Mouse (Mus musculus): ENCODE results near the gene Dlgap1.

Gene Dlgap1

DNA sequence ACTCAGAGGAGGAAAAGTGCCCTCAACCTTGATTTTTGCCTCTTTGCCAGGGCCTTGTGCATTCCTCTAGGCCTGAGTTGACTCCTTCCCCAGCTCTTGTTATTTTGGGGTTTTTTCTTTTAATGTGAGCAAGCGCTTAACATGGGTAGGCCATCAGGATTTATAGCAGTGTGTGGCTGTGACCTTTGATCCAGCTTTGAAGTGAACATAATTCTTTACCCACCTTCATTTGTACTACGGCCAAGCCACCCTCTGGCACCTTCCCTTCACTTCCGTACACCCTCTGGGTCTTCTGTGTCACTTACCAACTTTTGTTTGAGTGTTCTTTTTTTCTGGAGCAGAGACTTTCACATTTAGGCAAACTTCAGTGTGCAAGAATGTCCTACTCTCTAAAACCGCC is 874.4 kb downstream of the Dlgap1 start:
- 94% methylated on average over 4 of the region's 4 CpGs for WGBS

- WGBS, result 37% methylated on average over 10 of the region's 10 CpGs
Measured at GRCm38 (mm10) chr17:70844971-70845370, 876.1 kb downstream of the Dlgap1 start.

GRCm38 (mm10) chr17:70845543-70845942 is 876.7 kb downstream of the Dlgap1 start:
- WGBS, result 92% methylated on average over 2 of the region's 2 CpGs

DNA sequence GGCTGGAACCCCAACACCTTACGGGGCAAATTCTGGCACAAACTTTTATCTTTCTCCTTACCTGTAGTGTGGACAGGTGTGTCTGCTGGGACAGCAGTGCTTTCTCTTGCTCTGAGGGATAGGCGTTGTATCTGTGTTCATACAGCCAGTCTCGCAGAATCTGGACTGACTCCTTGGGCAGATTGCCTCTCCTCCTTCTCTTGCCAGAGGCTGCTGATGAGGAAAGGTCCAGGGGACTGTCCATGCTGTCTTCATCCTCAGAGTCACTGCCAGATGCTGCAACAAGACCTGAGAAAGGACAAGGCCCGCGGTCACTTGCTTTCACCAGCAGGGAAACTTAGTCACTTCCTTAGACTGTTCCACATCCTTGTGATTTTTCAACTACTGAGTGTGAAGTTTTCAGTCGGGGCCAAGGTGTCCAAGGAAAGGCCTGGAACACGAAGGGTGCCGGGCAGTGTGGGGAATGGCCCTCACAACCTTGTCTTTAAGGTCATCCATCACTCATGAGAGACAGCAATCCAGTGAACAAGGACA is 877.3 kb downstream of the Dlgap1 start:
- WGBS, result 82% methylated on average over 8 of the region's 8 CpGs

- WGBS, result 14% methylated on average over 4 of the region's 4 CpGs
Measured at GRCm38 (mm10) chr17:70847086-70847485, 878.2 kb downstream of the Dlgap1 start.

DNA sequence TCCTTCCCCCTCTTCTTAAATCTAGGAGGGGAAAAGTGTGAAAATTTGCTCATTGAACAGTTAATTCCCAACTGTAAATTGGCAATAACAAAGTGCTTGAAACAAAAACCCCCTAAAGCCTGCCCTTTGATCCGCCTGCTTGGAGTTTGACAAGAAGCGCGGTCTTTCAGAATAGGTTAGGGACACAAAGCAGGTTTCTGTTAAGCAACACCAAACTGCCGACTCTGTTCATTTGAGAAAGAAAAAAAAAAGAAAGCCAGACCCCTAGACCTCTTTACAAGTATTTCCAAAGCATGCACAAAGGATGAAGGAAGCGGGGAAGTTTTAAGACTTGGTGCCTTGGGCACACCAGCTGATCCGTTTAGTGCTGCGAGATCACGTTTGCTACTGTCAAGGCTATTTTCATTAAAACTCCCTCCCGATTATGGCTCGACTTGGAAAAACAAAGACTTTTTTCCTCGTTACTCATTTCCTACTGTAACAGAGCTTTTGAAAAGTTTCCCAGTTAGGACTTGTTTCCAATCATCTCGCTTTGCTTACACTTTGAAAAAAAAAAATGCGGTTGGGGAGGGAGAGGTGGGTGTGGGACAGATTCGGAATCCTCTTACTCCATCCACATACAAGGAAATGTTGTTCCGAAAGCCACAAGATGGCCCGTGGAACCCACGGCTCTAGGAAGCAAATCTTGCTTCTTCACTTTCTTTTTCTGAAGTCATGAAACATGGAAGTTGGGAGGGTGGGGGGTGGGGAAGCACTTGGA is 879.1 kb downstream of the Dlgap1 start:
- 6% methylated on average over 17 of the region's 17 CpGs for WGBS

GRCm38 (mm10) chr17:70848511-70849398 is 879.9 kb downstream of the Dlgap1 start:
- 2% methylated on average over 23 of the region's 23 CpGs for WGBS

DNA sequence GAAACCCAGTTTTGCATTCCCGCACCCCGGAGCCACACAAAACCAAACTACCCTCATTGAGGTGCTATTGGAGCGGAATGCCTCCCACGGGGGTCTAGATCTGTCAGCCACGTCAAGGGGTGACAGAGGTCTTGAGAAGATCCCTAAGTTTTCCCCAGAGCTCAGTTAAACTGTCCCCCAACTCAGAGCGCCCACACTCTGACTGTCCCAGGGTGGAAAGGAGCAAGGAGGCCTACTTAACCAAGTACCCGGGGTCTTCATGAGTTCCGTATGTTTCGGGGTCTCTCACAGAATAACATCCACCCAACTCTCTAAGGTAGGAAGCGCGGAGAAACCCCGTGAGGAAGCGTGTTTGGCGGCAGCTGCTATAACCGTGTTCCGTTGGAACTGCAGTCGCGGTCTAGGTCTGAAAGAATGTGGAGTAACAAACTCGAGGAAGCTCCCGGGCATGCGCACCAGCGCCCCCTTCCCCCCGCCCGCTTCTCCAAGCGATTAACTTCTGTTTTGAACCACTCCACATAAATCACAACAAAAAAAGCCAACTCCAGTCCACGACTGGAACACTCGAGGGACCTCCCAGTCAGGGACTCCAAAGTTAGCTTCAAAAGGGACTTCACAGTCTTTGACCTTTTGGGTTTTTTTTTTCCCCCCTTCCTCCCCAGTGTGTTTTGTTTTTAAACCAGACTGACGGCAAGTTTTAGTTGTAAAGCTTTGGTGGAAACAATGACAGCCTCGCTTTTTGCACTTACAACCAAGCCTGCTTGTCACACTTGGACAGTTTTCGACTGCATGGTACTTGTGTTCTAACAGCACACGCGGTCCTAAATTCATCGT is 880.7 kb downstream of the Dlgap1 start:
- 2% methylated on average over 33 of the region's 33 CpGs for WGBS

DNA sequence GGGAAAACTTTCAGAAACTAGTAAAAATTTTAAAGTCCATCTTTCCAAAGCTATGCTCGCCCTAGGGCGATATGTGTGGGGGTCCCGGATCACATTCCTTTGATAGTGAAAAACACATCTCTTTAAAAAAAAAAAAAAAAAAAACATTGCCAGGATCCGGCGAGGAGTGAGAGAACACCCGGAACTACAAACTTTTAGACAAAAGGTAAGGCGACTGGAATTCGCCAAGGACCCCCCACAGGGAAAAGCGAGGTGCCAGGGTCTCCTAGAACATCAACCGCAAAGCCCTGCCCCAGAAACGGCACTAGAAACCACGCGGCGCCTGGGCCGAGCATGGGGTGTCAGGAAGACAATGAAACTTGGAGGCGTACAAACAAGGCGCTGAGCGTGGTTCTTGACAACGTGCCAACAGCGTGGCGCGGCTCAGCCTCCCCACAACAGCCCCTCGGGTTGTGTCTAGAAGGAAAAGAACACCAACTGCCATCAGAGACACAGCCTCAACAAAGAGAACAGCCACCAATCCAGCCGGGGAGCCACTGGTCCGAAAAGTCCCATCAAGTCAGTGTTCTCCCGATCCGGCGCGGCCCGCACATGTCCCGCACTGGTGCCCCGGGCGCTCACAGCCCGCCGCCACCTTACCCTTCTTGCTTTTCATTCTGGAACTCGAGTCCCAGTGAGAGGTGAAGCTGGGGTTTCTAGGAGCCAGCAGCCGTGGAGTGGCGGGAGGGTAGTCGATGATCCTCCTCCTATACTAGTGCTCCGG is 881.5 kb downstream of the Dlgap1 start:
- under 1% methylated on average over 40 of the region's 40 CpGs for WGBS

DNA sequence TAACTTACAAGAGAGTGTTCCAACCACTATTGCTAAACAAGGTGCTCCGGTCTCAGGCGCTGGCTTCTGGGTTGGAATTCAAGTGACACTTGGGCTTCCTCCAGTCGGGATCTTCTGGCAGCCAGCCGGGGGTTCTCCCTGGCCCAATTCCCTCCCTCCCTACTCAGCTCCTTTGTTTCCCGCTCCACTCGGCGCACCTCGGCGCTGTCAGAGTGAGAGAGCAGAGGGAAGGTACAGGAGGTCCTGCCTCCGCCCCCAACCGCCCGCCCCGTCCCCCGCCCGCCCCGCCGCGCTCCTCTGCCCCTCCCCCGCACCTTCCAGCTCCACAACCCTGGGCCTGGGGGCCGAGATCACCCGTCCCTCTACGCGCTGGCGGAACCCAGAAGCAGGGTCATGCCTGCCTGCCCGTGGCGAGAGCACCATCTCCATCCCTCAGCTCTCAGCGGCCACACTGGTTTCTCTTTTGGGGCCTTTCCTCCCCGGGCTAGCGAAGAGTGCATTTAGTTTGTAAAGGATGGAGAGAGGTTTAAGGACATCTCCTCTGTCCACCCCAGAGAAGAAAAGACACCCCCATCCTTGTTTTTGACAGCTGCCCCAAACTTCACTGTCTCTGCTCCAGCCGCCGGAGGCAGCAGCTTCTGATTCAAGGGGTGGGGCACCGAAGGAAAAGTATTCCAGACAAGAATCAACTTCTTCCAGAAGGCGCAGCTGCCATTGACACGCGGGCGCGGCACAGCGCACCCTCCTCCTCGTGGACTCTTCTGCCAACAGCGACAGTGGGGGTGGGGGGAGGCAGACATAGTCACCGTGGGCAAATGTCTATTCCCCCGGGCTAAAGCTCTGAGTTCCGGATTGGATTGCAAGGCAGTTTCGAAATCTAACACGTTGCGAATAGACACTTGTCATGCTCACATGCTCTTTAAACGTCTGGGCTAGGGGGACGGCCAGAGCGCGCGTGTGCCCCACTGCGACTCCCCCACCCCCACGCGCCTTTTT is 882.4 kb downstream of the Dlgap1 start:
- WGBS, result under 1% methylated on average over 54 of the region's 54 CpGs

DNA sequence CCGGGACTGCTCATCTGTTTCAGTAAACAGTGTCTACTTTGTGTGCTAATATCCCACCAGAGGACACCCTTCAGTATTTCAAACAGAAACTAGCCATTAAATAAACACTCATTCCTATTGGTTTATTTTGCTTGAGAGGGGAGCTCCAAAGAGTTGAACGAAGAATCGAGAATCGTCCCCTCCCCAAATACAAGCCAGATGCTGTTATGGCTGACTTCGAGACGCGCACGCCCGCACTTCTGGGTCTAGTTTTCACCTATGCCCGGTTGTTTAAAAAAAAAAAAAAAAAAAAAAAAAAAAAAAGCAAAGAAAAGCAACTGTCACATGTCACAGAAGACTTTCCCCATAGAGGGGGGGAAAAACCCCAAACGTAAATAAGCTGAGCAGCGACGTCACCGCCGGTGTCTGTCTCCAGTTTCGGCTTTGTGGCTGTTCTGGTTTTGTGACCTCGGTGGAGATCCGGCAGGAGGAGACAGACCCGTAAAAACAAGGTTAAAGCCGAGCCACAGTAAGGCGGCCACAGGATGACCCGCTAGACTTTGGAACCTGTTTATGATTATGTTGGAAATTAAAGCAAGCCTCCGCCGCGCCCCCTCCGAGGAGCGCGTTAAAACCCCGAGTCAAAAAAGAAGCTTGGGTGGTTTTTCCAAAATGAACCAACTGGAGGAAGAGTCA is 883.3 kb downstream of the Dlgap1 start:
- 1% methylated on average over 29 of the region's 29 CpGs for WGBS

DNA sequence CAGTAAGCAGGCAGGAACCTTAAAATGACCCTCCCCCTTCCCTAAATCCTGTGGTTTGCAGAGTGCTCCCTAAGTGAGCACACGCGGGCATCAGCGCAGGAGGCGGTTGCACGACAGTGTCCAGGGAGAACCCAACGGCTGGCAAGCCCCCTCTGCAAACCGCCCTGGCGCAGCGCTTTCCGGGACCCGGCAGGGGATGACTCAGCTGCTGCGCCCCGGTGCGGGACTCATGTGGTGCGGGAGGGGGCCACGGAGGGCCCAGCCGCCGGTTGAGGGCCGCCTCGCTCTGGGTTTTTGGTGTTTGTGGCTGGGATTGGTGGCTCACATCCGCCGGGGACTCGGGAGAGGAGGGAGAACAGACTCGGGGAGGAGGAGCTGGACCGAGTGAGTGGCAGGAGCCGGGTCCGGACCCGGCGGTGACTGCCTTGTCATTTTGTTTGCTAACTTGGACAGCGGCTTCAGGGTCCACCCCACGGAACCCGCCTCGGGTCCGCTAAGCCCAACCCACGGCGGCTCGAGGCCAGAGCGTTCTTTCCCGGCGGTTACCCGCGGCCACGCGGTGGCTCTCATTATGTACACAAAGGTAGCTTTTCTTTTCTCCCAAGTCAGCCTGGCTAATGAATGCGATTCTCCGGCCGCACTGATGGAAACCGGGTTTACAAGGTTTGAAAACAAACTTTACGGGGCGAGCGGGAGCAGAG is 884.0 kb downstream of the Dlgap1 start:
- under 1% methylated on average over 51 of the region's 51 CpGs for WGBS

GRCm38 (mm10) chr17:70853436-70853905 is 884.6 kb downstream of the Dlgap1 start, which contains the start of gene Tgif1:
Gene Tgif1 (minus strand): TSS chr17:70853546.
- WGBS, result 13% methylated on average over 29 of the region's 29 CpGs

DNA sequence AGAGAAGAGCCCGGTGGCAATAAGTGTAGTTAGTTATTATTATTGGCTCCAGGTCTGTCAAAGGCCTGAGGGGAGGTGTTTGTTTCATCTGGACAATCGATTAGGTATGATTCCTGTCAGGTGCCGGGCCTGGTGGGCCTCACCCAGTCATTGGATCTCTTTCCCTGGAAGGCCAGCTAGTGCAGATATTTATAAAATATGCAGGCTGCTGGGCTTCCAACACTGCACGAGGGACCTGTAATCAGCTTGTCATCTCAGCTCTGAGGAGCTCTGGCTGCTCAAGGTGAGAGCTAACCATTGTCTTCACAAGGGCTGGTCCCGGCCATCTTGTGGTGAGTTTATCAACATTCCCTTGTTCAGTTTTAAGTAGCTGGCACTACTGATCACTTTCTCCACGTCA is 885.1 kb downstream of the Dlgap1 start:
- 68% methylated on average over 6 of the region's 6 CpGs for WGBS

DNA sequence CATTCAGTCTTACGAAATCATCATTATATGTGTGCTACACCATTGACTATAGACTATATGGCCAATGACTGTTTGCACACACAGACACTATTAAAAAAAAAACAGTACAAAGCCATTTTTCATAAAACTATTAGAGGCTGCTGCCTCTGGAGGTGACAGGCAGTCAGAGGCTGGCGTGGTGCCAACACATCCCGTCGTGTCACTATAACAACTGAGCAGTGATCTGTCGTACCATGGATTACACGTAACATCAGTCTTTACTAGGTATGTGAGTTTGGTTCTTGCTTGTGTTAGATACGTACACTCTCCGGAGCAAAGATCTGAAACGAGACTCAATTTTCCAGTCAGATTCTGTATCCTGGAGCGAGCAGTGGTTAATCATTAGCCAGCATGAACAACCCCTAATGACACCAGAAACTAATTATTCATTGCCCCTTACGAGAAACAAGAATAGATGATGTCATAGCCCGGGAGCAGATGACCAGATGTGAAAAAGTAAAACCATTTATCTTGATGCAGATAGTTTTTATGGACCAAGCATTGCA is 888.1 kb downstream of the Dlgap1 start:
- WGBS, result 48% methylated on average over 12 of the region's 12 CpGs

- 94% methylated on average over 4 of the region's 4 CpGs for WGBS
Measured at GRCm38 (mm10) chr17:70858814-70859213, 889.9 kb downstream of the Dlgap1 start.

DNA sequence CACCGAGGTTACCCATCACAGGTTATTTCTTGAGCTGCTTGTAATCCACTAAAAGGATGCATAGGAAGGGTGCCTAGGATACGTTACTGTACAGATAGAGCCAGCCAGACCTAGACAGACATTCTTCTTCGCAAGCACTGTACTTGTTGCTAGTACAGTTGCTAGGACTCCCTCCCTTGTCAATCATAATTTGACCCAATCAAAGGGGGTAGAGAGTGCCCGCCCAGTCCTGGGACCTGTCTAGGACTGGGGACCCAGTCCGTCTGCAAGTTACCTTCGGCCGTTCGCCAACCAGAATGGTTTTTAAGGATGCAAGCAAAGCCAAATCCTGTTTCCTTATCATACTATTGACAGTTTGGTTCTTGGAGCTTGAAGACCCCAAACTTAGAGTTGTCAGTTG is 895.2 kb downstream of the Dlgap1 start:
- 97% methylated on average over 8 of the region's 8 CpGs for WGBS

DNA sequence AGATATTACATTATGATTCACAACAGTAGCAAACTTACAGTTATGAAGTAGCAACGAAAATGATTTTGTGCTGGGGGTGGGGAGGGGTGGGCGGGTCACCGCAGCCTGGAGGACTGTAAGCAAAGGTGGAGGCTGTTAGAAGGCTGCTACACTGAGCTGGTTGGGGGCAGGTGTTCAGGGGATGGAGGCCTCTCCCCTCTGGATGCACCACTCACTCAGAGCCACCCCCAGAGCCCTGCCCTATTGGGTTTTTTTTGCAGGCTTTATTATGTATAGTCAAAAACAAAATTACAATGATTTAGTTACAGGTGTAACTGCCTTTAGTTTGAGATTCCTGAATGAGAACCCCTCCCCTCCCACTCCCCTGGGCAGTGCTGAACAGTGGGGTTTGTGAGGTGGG is 895.8 kb downstream of the Dlgap1 start:
- 69% methylated on average over 3 of the region's 3 CpGs for WGBS
